Mouse (Mus musculus): Measurements from ENCODE around the gene Trpt1. TPM values are rescaled to one million over a fixed set of nuclear protein-coding genes. Genes with fewer than 3 reads are reported as not detected.

Trpt1 gene
- polyA plus RNA-seq, 1 experiment from 2014 or later, result 10.6 TPM

GRCm38 (mm10) chr19:7041171-7041570, 45.2 kb downstream of the Trpt1 start:
- 87% methylated on average over 2 of the region's 2 CpGs for WGBS
- peak overlapping the region; percentile 89 for H3K27ac ChIP-seq
- peak overlapping the region; percentile 77; the same call in 1 of the 2 replicates for H3K4me3 ChIP-seq

GRCm38 (mm10) chr19:7044279-7044678, 48.3 kb downstream of the Trpt1 start:
- DNase-seq (ENCODE audit: low spot score), result no peak
- Histone ChIP-seq H3K4me3 (no peak overlapping the region), H3K36me3 (no peaks in the 10 kb centered on the region), H3K27me3 (ENCODE audit: low read depth, poor library complexity, severe bottlenecking) (no peaks in the 10 kb centered on the region), H3K9me3 (replicated peaks) (no peaks in the 10 kb centered on the region), H3K27ac (no peak overlapping the region), H3K4me1 (peaks cover 6% of the 10 kb centered on the region)
- WGBS, result 64% methylated on average over 4 of the region's 4 CpGs

More at GRCm38 (mm10) chr19:7041171-7041570, 45.2 kb downstream of the Trpt1 start:
- Histone ChIP-seq H3K4me1 (peaks cover 16% of the 10 kb centered on the region), H3K27me3 (ENCODE audit: low read depth, poor library complexity, severe bottlenecking) (no peaks in the 10 kb centered on the region), H3K9me3 (replicated peaks) (no peaks in the 10 kb centered on the region), H3K36me3 (peaks cover 25% of the 10 kb centered on the region)
- DNase-seq (ENCODE audit: low spot score), result no peak

GRCm38 (mm10) chr19:7044706-7045105, 48.8 kb downstream of the Trpt1 start:
- Histone ChIP-seq H3K27me3 (ENCODE audit: low read depth, poor library complexity, severe bottlenecking) (no peaks in the 10 kb centered on the region), H3K4me1 (peaks cover 6% of the 10 kb centered on the region), H3K4me3 (no peak overlapping the region), H3K27ac (no peak overlapping the region), H3K36me3 (no peaks in the 10 kb centered on the region), H3K9me3 (replicated peaks) (no peaks in the 10 kb centered on the region)
- no peak for DNase-seq (ENCODE audit: low spot score)
- 36% methylated on average over 4 of the region's 4 CpGs for WGBS

Other genes starting within 250 kb of the Trpt1 start
- 2.8 and 4.8 TPM in 2 replicates for gene Rps6ka4, start 155.5 kb upstream of the Trpt1 start, polyA plus RNA-seq (2016; fragmentation: Nextera tagmentation; extraction: Ambion mirVana)
- gene Ccdc88b, start 137.9 kb upstream of the Trpt1 start, polyA plus RNA-seq (2016; fragmentation: Nextera tagmentation; extraction: Ambion mirVana), result 0.15 and 0.61 TPM in 2 replicates
- 157 and 168 TPM in 2 replicates for gene Trmt112, start 86.4 kb upstream of the Trpt1 start, polyA plus RNA-seq (2016; fragmentation: Nextera tagmentation; extraction: Ambion mirVana)
- gene Prdx5, start 86.0 kb upstream of the Trpt1 start, polyA plus RNA-seq (2016; fragmentation: Nextera tagmentation; extraction: Ambion mirVana), result 122 and 131 TPM in 2 replicates
- 6.2 and 7.0 TPM in 2 replicates for gene Esrra, start 74.3 kb upstream of the Trpt1 start, polyA plus RNA-seq (2016; fragmentation: Nextera tagmentation; extraction: Ambion mirVana)
- 0.76 and 0.93 TPM in 2 replicates for gene Catsperz, start 70.8 kb upstream of the Trpt1 start, polyA plus RNA-seq (2016; fragmentation: Nextera tagmentation; extraction: Ambion mirVana)
- 0.11 TPM in 1 of 2 replicates, not detected in the other for gene Kcnk4, start 61.6 kb upstream of the Trpt1 start, polyA plus RNA-seq (2016; fragmentation: Nextera tagmentation; extraction: Ambion mirVana)
- 51.8 and 55.3 TPM in 2 replicates for gene Bad, start 54.3 kb upstream of the Trpt1 start, polyA plus RNA-seq (2016; fragmentation: Nextera tagmentation; extraction: Ambion mirVana)
- gene Gpr137, start 53.7 kb upstream of the Trpt1 start, polyA plus RNA-seq (2016; fragmentation: Nextera tagmentation; extraction: Ambion mirVana), result 21.6 and 24.4 TPM in 2 replicates
- gene Ppp1r14b, start 21.2 kb upstream of the Trpt1 start, polyA plus RNA-seq (2016; fragmentation: Nextera tagmentation; extraction: Ambion mirVana), result 245 and 281 TPM in 2 replicates
- 29.2 and 37.8 TPM in 2 replicates for gene Plcb3, start 19.7 kb upstream of the Trpt1 start, polyA plus RNA-seq (2016; fragmentation: Nextera tagmentation; extraction: Ambion mirVana)
- gene Fkbp2, start 15.6 kb upstream of the Trpt1 start, polyA plus RNA-seq (2016; fragmentation: Nextera tagmentation; extraction: Ambion mirVana), result 94.0 and 102 TPM in 2 replicates
- 41.1 and 41.7 TPM in 2 replicates for gene Vegfb, start 8.5 kb upstream of the Trpt1 start, polyA plus RNA-seq (2016; fragmentation: Nextera tagmentation; extraction: Ambion mirVana)
- 17.4 and 19.4 TPM in 2 replicates for gene Dnajc4, start 3.6 kb upstream of the Trpt1 start, polyA plus RNA-seq (2016; fragmentation: Nextera tagmentation; extraction: Ambion mirVana)
- gene Nudt22, start within 50 bp of the Trpt1 start, polyA plus RNA-seq (2016; fragmentation: Nextera tagmentation; extraction: Ambion mirVana), result 21.1 and 21.2 TPM in 2 replicates
- 7.0 and 7.5 TPM in 2 replicates for gene Fermt3, start 23.3 kb downstream of the Trpt1 start, polyA plus RNA-seq (2016; fragmentation: Nextera tagmentation; extraction: Ambion mirVana)
- 455 and 483 TPM in 2 replicates for gene Stip1, start 43.8 kb downstream of the Trpt1 start, polyA plus RNA-seq (2016; fragmentation: Nextera tagmentation; extraction: Ambion mirVana)
- gene Macrod1, start 60.7 kb downstream of the Trpt1 start, polyA plus RNA-seq (2016; fragmentation: Nextera tagmentation; extraction: Ambion mirVana), result 2.8 and 4.4 TPM in 2 replicates
- gene Flrt1, start 109.6 kb downstream of the Trpt1 start, polyA plus RNA-seq (2016; fragmentation: Nextera tagmentation; extraction: Ambion mirVana), result 0.54 and 1.6 TPM in 2 replicates
- gene Otub1, start 210.2 kb downstream of the Trpt1 start, polyA plus RNA-seq (2016; fragmentation: Nextera tagmentation; extraction: Ambion mirVana), result 252 and 263 TPM in 2 replicates
- gene Cox8a, start 221.5 kb downstream of the Trpt1 start, polyA plus RNA-seq (2016; fragmentation: Nextera tagmentation; extraction: Ambion mirVana), result 862 and 928 TPM in 2 replicates
- gene Naa40, start 245.1 kb downstream of the Trpt1 start, polyA plus RNA-seq (2016; fragmentation: Nextera tagmentation; extraction: Ambion mirVana), result 92.0 and 92.4 TPM in 2 replicates